Mouse (Mus musculus) heart, embryonic 15.5 days (tissue): Measurements from ENCODE around the gene Plxnd1. TPM values are rescaled to one million over a fixed set of nuclear protein-coding genes. Genes with fewer than 3 reads are reported as not detected.

Experiments used
- ATAC-seq: fragments of 200-750 bp; cut with Nextera tagmentation; replicated peaks from 2 replicates; pipeline ENCODE4 v1.8.0; 2017; ENCODE audit warnings: low read depth, moderate TSS enrichment; ENCODE audit not compliant: insufficient number of reproducible peaks, insufficient read depth, low FRiP score
- H3K27ac ChIP-seq: fragments of 300-500 bp; sonication (generic); 2 replicates; pipeline ENCODE4 v1.5.1; 2015; ENCODE audit warnings: mild to moderate bottlenecking, inconsistent platforms
- H3K27me3 ChIP-seq: fragments of 300-500 bp; sonication (generic); 2 replicates; pipeline ENCODE4 v1.6.1; 2015; ENCODE audit warnings: inconsistent platforms
- H3K36me3 ChIP-seq: fragments of 300-500 bp; sonication (generic); 2 replicates; pipeline ENCODE4 v1.6.1; 2015; ENCODE audit warnings: mild to moderate bottlenecking, inconsistent platforms
- H3K4me1 ChIP-seq: fragments of 300-500 bp; sonication (generic); replicated peaks from 2 replicates; pipeline ENCODE4 v1.6.1; 2015; ENCODE audit warnings: inconsistent platforms
- H3K4me2 ChIP-seq: fragments of 300-500 bp; sonication (generic); 2 replicates; pipeline ENCODE4 v1.6.1; 2015; ENCODE audit warnings: inconsistent platforms, mild to moderate bottlenecking, moderate library complexity
- H3K4me3 ChIP-seq: fragments of 300-500 bp; sonication (generic); 2 replicates; pipeline ENCODE4 v1.5.1; 2015; ENCODE audit warnings: mild to moderate bottlenecking, inconsistent platforms
- H3K9ac ChIP-seq: fragments of 300-500 bp; sonication (generic); 2 replicates; pipeline ENCODE4 v1.6.1; 2015; ENCODE audit warnings: mild to moderate bottlenecking, inconsistent platforms
- H3K9me3 ChIP-seq: fragments of 300-500 bp; sonication (generic); replicated peaks from 2 replicates; pipeline ENCODE4 v1.6.1; 2016; ENCODE audit warnings: inconsistent platforms
- WGBS: fragments of 180-500 bp; shearing (Covaris S2); methylation state at CpG from one replicate; pipeline ENCODE4 v1.1.7; 2015; ENCODE audit warnings: mixed read lengths; 5-methylcytosine and 5-hydroxymethylcytosine counted together
- polyA plus RNA-seq: library from polyadenylated mRNA; unstranded; fragments of >200 nt; fragmentation: Nextera tagmentation; extraction: Ambion mirVana; gene quantifications from 2 replicates; pipeline ENCODE4 v1.2.1, GENCODE M21; 2015

Gene Plxnd1
- polyA plus RNA-seq, 1 experiment from 2014 or later: 38.6 TPM

GRCm38 (mm10) chr6:115956922-115957601 lies 37.7 kb downstream of the Plxnd1 start:
- no peaks in the 10 kb centered on the region for H3K9me3 ChIP-seq
- H3K4me2 ChIP-seq: no peak overlapping the region
- WGBS: 28% methylated on average over 15 of the region's 16 CpGs
- no peak overlapping the region for H3K9ac ChIP-seq
- no peaks in the 10 kb centered on the region; the same call in 1 of the 2 replicates for H3K36me3 ChIP-seq
- ATAC-seq: peak; percentile 66
- H3K4me1 ChIP-seq: peaks cover 60% of the 10 kb centered on the region
- peak overlapping the region; percentile 81 for H3K27ac ChIP-seq
- no peak overlapping the region for H3K4me3 ChIP-seq
- H3K27me3 ChIP-seq: no peaks in the 10 kb centered on the region

- Histone ChIP-seq H3K27me3 (no peaks in the 10 kb centered on the region), H3K4me3 (no peak overlapping the region), H3K36me3 (no peaks in the 10 kb centered on the region; the same call in 1 of the 2 replicates), H3K27ac (peak overlapping the region; percentile 81), H3K4me1 (peaks cover 59% of the 10 kb centered on the region), H3K9me3 (no peaks in the 10 kb centered on the region), H3K9ac (no peak overlapping the region), H3K4me2 (no peak overlapping the region)
- no peak for ATAC-seq
- 80% methylated on average over 13 of the region's 13 CpGs for WGBS
These were observed 38.3 kb downstream of the Plxnd1 start for GRCm38 (mm10) chr6:115956418-115956921.

- H3K4me2 ChIP-seq: no peak overlapping the region
- H3K4me3 ChIP-seq: no peak overlapping the region
- no peak overlapping the region for H3K9ac ChIP-seq
- WGBS: 86% methylated on average over 11 of the region's 11 CpGs
- no peak overlapping the region for H3K27ac ChIP-seq
- no peaks in the 10 kb centered on the region; the same call in 1 of the 2 replicates for H3K36me3 ChIP-seq
- H3K27me3 ChIP-seq: no peaks in the 10 kb centered on the region
- H3K9me3 ChIP-seq: no peaks in the 10 kb centered on the region
- no peak for ATAC-seq
- H3K4me1 ChIP-seq: peaks cover 59% of the 10 kb centered on the region
These were observed 39.1 kb downstream of the Plxnd1 start for GRCm38 (mm10) chr6:115955664-115956063.

- H3K4me1 ChIP-seq: peaks cover 59% of the 10 kb centered on the region
These were observed 39.6 kb downstream of the Plxnd1 start for GRCm38 (mm10) chr6:115955169-115955568.

GRCm38 (mm10) chr6:115954506-115955074 lies 40.2 kb downstream of the Plxnd1 start:
- WGBS: 77% methylated on average over 9 of the region's 9 CpGs
- H3K4me3 ChIP-seq: no peak overlapping the region
- no peaks in the 10 kb centered on the region for H3K27me3 ChIP-seq
- H3K36me3 ChIP-seq: no peaks in the 10 kb centered on the region; the same call in 1 of the 2 replicates
- peaks cover 55% of the 10 kb centered on the region for H3K4me1 ChIP-seq
- ATAC-seq: no peak
- no peak overlapping the region for H3K27ac ChIP-seq
- H3K4me2 ChIP-seq: no peak overlapping the region
- H3K9ac ChIP-seq: no peak overlapping the region
- no peaks in the 10 kb centered on the region for H3K9me3 ChIP-seq

More at GRCm38 (mm10) chr6:115955169-115955568, 39.6 kb downstream of the Plxnd1 start:
- Histone ChIP-seq H3K27me3 (no peaks in the 10 kb centered on the region), H3K36me3 (no peaks in the 10 kb centered on the region; the same call in 1 of the 2 replicates), H3K27ac (peak overlapping the region; percentile 19; the same call in 1 of the 2 replicates), H3K9me3 (no peaks in the 10 kb centered on the region), H3K4me3 (no peak overlapping the region), H3K4me2 (no peak overlapping the region), H3K9ac (no peak overlapping the region)
- ATAC-seq: no peak
- WGBS: 89% methylated on average over 4 of the region's 4 CpGs

GRCm38 (mm10) chr6:115946389-115946788 lies 48.4 kb downstream of the Plxnd1 start:
- H3K9ac ChIP-seq: no peak overlapping the region
- WGBS: 15% methylated on average over 6 of the region's 6 CpGs
- peaks cover 30% of the 10 kb centered on the region for H3K4me1 ChIP-seq
- peak; percentile 60 for ATAC-seq
- no peaks in the 10 kb centered on the region for H3K36me3 ChIP-seq
- H3K27me3 ChIP-seq: no peaks in the 10 kb centered on the region
- H3K4me2 ChIP-seq: no peak overlapping the region
- H3K9me3 ChIP-seq: no peaks in the 10 kb centered on the region
- H3K4me3 ChIP-seq: no peak overlapping the region
- peak overlapping the region; percentile 44 for H3K27ac ChIP-seq

GRCm38 (mm10) chr6:115945633-115946032 lies 49.2 kb downstream of the Plxnd1 start:
- H3K9ac ChIP-seq: no peak overlapping the region
- peaks cover 37% of the 10 kb centered on the region for H3K4me1 ChIP-seq
- H3K27ac ChIP-seq: no peak overlapping the region
- WGBS: 71% methylated on average over 8 of the region's 8 CpGs
- no peaks in the 10 kb centered on the region for H3K36me3 ChIP-seq
- H3K9me3 ChIP-seq: no peaks in the 10 kb centered on the region
- no peak for ATAC-seq
- no peak overlapping the region for H3K4me3 ChIP-seq
- H3K4me2 ChIP-seq: no peak overlapping the region
- no peaks in the 10 kb centered on the region for H3K27me3 ChIP-seq

- Histone ChIP-seq H3K4me2 (no peak within 1 kb of the TSS), H3K27ac (no peak within 1 kb of the TSS), H3K36me3 (no peaks in the 10 kb centered on the region), H3K4me1 (peaks cover 37% of the 10 kb centered on the region), H3K9me3 (no peaks in the 10 kb centered on the region), H3K4me3 (no peak within 1 kb of the TSS), H3K9ac (no peak within 1 kb of the TSS), H3K27me3 (no peaks in the 10 kb centered on the region)
- no peak for ATAC-seq
- WGBS: 88% methylated on average over 5 of the region's 5 CpGs
These were observed 50.2 kb downstream of the Plxnd1 start, which contains the start of gene H1foo for GRCm38 (mm10) chr6:115944638-115945037. H1foo (plus strand) TSS chr6:115944938.

GRCm38 (mm10) chr6:115943498-115944427 lies 51.0 kb downstream of the Plxnd1 start:
- WGBS: 44% methylated on average over 9 of the region's 9 CpGs
- no peak overlapping the region for H3K9ac ChIP-seq
- no peak overlapping the region for H3K4me3 ChIP-seq
- H3K27me3 ChIP-seq: no peaks in the 10 kb centered on the region
- ATAC-seq: no peak
- H3K4me2 ChIP-seq: no peak overlapping the region
- H3K36me3 ChIP-seq: no peaks in the 10 kb centered on the region
- no peaks in the 10 kb centered on the region for H3K9me3 ChIP-seq
- H3K27ac ChIP-seq: 0 out of 2 replicates have a peak overlapping the region, but pooled peaks have one; percentile 17
- H3K4me1 ChIP-seq: peaks cover 37% of the 10 kb centered on the region

- H3K4me1 ChIP-seq: peaks cover 26% of the 10 kb centered on the region
- H3K9ac ChIP-seq: no peak overlapping the region
- H3K4me3 ChIP-seq: no peak overlapping the region
- WGBS: 8% methylated on average over 8 of the region's 12 CpGs
- no peaks in the 10 kb centered on the region for H3K9me3 ChIP-seq
- no peaks in the 10 kb centered on the region for H3K36me3 ChIP-seq
- H3K27me3 ChIP-seq: no peaks in the 10 kb centered on the region
- H3K4me2 ChIP-seq: no peak overlapping the region
- no peak overlapping the region for H3K27ac ChIP-seq
- ATAC-seq: no peak
These were observed 53.7 kb downstream of the Plxnd1 start for GRCm38 (mm10) chr6:115941128-115941527.

- Histone ChIP-seq H3K9ac (no peak overlapping the region), H3K27ac (no peak overlapping the region), H3K4me3 (no peak overlapping the region), H3K4me1 (peaks cover 23% of the 10 kb centered on the region), H3K4me2 (no peak overlapping the region), H3K27me3 (no peaks in the 10 kb centered on the region), H3K9me3 (no peaks in the 10 kb centered on the region), H3K36me3 (no peaks in the 10 kb centered on the region)
- WGBS: 67% methylated on average over 1 of the region's 1 CpGs
- no peak for ATAC-seq
These were observed 54.2 kb downstream of the Plxnd1 start for GRCm38 (mm10) chr6:115940603-115941002.
